Mouse (Mus musculus) thymus, adult 2 months (tissue): ENCODE results near the gene Hist1h4k.

Experiments used
- CTCF ChIP-seq: fragments of 200-500 bp; IDR thresholded peaks from 2 replicates; pipeline ENCODE4 v1.5.1; 2012; ENCODE audit warnings: mild to moderate bottlenecking, control low read depth, low read length, moderate library complexity, borderline replicate concordance; ENCODE audit not compliant: control insufficient read depth, poor library complexity, insufficient read depth; ENCODE audit errors: extremely low read depth
- POLR2A ChIP-seq: fragments of 200-500 bp; IDR thresholded peaks from 2 replicates; pipeline ENCODE4 v1.6.1; 2012; ENCODE audit warnings: mild to moderate bottlenecking, low read length, control low read depth, moderate library complexity; ENCODE audit not compliant: control insufficient read depth, poor library complexity, insufficient read depth; ENCODE audit errors: extremely low read depth

DNA sequence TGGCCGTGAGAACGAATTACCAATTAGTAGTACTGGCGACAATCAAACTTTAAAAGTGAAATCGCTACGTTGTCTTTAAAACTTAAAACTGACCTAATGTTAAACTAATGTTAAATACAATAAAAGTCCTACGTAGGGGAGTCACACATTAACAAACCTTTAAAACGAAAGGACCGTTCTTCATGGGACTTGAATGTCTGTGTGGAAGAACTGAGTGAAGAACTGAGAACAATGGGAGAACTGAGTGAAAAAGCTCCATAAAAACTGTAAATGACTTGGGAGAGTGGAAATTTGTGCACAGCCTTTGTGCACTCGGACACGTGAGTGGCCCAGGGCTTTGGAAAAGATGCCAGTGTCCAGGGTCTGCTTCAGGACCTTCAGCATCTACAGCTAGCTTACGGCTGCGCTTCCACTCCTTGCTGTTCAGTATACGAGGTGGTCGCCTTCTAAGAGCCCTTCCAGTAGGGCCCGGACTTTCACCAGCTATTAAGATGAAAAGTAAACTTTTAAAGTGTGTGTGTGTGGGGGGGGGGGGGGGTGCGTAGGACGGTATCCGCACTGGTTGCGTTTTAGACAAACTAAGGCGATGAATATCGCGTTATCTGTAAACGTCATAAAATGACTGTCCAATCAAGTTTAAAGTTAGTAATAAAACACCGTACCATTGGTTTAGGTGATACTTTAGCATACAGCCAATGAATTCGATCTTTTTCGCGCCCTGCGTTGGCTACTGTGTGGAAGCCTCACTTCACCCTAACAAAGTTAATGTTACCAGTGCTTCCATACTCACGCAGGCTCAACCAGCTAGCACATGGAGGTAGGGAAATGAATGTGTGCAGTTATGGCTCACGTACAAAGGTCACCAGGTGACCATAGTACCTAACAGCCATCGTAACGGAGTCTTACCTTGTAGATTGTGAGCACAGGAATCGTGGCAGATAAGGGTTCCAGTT, 28.8 kb upstream of the Hist1h4k start:
- TF ChIP-seq CTCF, result no peak
- TF ChIP-seq POLR2A, result no peak
